Mouse (Mus musculus) intestine, embryonic 16.5 days (tissue): Measurements from ENCODE around the gene Chtop. TPM values are rescaled to one million over a fixed set of nuclear protein-coding genes. Genes with fewer than 3 reads are reported as not detected.
A peak's percentile ranks its signal among the peaks of the same experiment; 100 is the strongest.

Source experiments
- ATAC-seq: fragments of 200-750 bp; cut with Nextera tagmentation; 2 replicates; pipeline ENCODE4 v1.8.0; 2017; ENCODE audit warnings: moderate TSS enrichment, moderate library complexity
- H3K27ac ChIP-seq: fragments of 300-500 bp; sonication (generic); 2 replicates; pipeline ENCODE4 v1.5.1; 2014; ENCODE audit warnings: mild to moderate bottlenecking, low read length
- H3K27me3 ChIP-seq: fragments of 300-500 bp; sonication (generic); replicated peaks from 2 replicates; pipeline ENCODE4 v1.6.1; 2014; ENCODE audit warnings: low read length, control low read depth, mixed read lengths; ENCODE audit not compliant: control insufficient read depth, insufficient read depth
- H3K36me3 ChIP-seq: fragments of 300-500 bp; sonication (generic); 2 replicates; pipeline ENCODE4 v1.6.1; 2014; ENCODE audit warnings: low read length, control low read depth; ENCODE audit not compliant: control insufficient read depth, insufficient read depth
- H3K4me1 ChIP-seq: fragments of 300-500 bp; sonication (generic); 2 replicates; pipeline ENCODE4 v1.6.1; 2014; ENCODE audit warnings: low read length, control low read depth, mixed read lengths; ENCODE audit not compliant: control insufficient read depth, insufficient read depth
- H3K4me2 ChIP-seq: fragments of 300-500 bp; sonication (generic); 2 replicates; pipeline ENCODE4 v1.6.1; 2014; ENCODE audit warnings: low read depth, low read length, control low read depth
- H3K4me3 ChIP-seq: fragments of 300-500 bp; sonication (generic); 2 replicates; pipeline ENCODE4 v1.5.1; 2014; ENCODE audit warnings: mild to moderate bottlenecking, low read length
- H3K9ac ChIP-seq: fragments of 300-500 bp; sonication (generic); 2 replicates; pipeline ENCODE4 v1.6.1; 2014; ENCODE audit warnings: low read depth, low read length
- H3K9me3 ChIP-seq: fragments of 300-500 bp; sonication (generic); 2 replicates; pipeline ENCODE4 v1.6.1; 2016; ENCODE audit warnings: low read length, control low read depth; ENCODE audit not compliant: control insufficient read depth
- WGBS: fragments of 180-500 bp; shearing (Covaris S2); extraction: QIAGEN DNeasy Blood & Tissue Kit; methylation state at CpG from one replicate; pipeline ENCODE4 v1.1.7; 2014; 5-methylcytosine and 5-hydroxymethylcytosine counted together
- polyA plus RNA-seq: library from polyadenylated mRNA; unstranded; fragments of >200 nt; fragmentation: Nextera tagmentation; extraction: Ambion mirVana; gene quantifications from 2 replicates; pipeline ENCODE4 v1.2.1, GENCODE M21; 2015

Chtop gene
- polyA plus RNA-seq, 1 experiment from 2014 or later, result 99.8 TPM

DNA sequence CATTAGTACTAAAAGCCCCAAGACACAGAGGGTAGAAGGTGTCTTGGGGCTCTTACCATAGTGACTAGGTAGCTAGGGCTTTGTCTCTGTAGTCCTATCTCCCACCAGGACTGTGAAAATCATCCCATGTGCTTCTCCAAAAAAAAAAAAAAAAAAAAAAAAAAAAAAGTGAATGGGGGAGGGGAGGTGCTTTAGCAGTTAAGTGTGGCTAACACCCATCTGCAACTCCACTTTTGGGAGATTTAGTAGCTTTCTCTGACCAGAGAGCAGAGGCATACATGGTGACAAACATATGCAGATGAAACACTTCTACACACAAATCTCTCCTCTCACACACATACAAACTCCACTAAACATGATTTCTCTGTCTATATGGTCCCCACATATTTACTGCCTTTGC lies 11.7 kb downstream of the Chtop start:
- Histone ChIP-seq H3K4me1 (peaks cover 7% of the 10 kb centered on the region; the same call in 1 of the 2 replicates), H3K9me3 (no peaks in the 10 kb centered on the region), H3K27ac (no peak overlapping the region), H3K9ac (no peak overlapping the region), H3K27me3 (no peaks in the 10 kb centered on the region), H3K4me2 (no peak overlapping the region), H3K36me3 (peaks cover 19% of the 10 kb centered on the region; the same call in 1 of the 2 replicates), H3K4me3 (no peak overlapping the region)
- no peak for ATAC-seq

DNA sequence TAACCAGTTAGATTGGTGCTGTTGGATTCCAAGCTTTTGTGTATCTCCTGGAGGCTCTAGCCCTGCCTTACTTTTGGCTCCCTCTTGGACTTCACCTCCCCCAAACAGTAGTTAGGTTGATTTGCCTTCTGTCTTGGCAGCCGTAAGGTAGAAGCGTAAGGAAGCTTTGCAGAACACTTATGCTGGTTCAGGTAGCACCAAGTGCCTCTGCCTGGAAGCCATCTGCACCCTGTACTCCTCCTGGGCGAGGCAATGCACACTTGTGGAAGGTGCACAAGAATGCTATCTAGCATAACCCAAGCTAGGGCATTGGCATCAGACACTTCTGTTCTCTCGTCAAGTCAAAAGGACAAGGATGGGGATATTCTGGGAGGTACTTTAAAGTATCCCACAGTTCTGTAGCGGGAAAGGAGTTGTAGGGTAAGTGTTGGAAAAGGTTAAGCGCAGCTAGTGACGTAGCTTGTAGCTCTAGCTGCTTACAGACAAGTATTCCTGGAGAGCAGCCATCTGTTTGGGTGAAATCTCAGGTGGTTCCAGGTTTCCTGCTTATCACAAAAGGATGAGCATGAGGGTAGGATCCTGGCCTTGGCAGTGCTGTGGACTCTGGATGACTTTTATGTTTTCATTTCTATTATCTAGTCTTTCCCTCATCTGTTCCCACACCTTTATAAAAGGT lies 13.3 kb downstream of the Chtop start:
- H3K4me1 ChIP-seq, result peaks cover 7% of the 10 kb centered on the region; the same call in 1 of the 2 replicates
- no peaks in the 10 kb centered on the region for H3K9me3 ChIP-seq
- H3K9ac ChIP-seq, result no peak overlapping the region
- H3K36me3 ChIP-seq, result peaks cover 11% of the 10 kb centered on the region; the same call in 1 of the 2 replicates
- no peaks in the 10 kb centered on the region for H3K27me3 ChIP-seq
- H3K4me2 ChIP-seq, result no peak overlapping the region
- ATAC-seq, result no peak
- H3K27ac ChIP-seq, result no peak overlapping the region
- WGBS, result 90% methylated on average over 7 of the region's 7 CpGs
- no peak overlapping the region for H3K4me3 ChIP-seq

DNA sequence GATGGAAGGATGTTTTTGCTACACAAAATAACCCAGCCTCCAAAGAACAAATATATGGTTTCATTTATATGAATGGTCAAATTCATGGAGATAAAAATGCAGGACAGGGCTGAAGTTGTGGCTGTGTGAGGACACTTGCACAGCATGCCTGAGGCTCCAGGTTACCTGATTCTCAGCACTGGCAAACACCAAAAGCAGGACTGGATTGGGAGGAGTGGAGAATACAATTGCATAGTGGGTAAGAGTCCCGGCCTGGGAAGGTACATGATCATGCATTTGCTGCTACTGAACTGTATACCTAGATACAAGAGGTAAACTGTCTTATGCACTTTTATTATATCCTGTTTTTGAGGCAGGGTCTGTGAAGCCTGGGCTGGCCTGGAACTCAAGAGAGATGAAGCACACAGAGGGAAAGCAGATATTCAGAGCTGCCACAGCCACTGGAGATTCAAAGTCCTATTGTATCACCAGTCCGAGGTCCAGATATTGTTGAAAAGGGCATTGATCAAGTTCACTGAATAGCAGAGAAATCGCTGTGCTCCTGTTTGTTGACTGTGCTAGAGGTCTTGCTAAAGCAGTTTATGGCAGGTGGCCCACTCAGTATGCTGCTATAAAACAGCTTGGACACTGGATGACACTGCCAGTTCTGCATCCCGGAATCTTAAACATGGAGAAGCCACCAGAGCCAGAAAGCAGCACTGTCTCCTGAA lies 15.3 kb downstream of the Chtop start:
- Histone ChIP-seq H3K4me1 (peaks cover 12% of the 10 kb centered on the region; the same call in 1 of the 2 replicates), H3K27ac (peak overlapping the region; percentile 47; the same call in 1 of the 2 replicates), H3K9me3 (no peaks in the 10 kb centered on the region), H3K4me2 (0 out of 2 replicates have a peak overlapping the region, but pooled peaks have one; percentile 3), H3K27me3 (no peaks in the 10 kb centered on the region), H3K4me3 (no peak overlapping the region), H3K9ac (no peak overlapping the region; the same call in 1 of the 2 replicates), H3K36me3 (peaks cover 11% of the 10 kb centered on the region; the same call in 1 of the 2 replicates)
- no peak for ATAC-seq
- 52% methylated on average over 4 of the region's 4 CpGs for WGBS

DNA sequence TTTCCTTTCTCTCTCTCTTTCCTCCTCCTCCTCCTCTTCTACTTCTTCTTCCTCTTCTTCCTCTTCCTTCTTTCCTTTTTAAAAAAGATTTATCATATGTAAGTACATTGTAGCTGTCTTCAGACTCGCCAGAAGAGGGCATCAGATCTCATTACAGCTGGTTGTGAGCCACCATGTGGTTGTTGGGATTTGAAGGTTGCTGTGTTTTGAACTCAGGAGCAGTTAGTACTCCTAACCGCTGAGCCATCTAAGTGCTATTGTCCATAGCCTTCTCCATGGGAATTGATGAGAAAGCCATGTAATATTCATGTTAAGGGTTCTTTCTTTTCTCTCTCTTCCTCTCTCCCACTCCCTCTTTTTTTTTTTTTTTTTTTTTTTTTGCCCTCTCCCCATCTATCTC lies 17.9 kb downstream of the Chtop start:
- no peaks in the 10 kb centered on the region for H3K27me3 ChIP-seq
- no peak overlapping the region for H3K4me2 ChIP-seq
- 40% methylated on average over 2 of the region's 2 CpGs for WGBS
- H3K4me3 ChIP-seq, result no peak overlapping the region
- H3K9me3 ChIP-seq, result no peaks in the 10 kb centered on the region
- no peak overlapping the region for H3K27ac ChIP-seq
- H3K9ac ChIP-seq, result no peak overlapping the region
- peaks cover 12% of the 10 kb centered on the region; the same call in 1 of the 2 replicates for H3K4me1 ChIP-seq
- 0 out of 2 replicates have a peak, but pooled peaks have one; percentile 9 for ATAC-seq
- peaks cover 7% of the 10 kb centered on the region; the same call in 1 of the 2 replicates for H3K36me3 ChIP-seq

DNA sequence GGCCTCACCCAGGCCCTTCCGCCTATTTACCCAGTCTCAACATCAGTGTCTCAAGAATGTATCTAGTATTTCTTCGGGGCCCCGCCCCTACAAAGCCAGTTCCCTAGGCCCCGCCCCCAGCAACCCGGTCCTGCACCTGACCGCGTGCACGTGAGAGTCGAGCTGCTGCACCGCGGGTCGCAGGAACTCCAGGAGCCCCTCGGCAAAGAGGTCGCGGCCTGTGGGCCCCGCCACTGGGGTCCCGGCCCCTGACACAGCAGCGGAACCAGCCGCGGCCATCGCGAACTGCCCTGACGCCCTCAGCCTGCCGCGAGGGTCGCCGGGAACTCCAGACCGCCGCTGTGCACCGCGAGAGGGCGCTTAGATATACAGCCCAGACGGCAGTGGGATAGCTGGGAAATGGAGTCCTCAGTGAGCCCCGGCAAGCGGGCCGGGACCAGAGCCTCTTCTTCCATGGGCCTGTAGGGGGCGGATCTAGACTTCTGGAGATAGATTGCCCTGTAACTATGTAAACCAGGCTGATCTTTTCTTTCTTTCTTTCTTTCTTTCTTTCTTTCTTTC lies 18.5 kb downstream of the Chtop start, which contains the start of gene Snapin:
Gene Snapin (minus strand): TSS at position 338 of the 561 bp plus-strand sequence.
- peak; percentile 98 for ATAC-seq
- Histone ChIP-seq H3K4me3 (peak within 1 kb of the TSS; percentile 86), H3K9me3 (no peaks in the 10 kb centered on the region), H3K4me2 (peak within 1 kb of the TSS; percentile 73), H3K36me3 (peaks cover 8% of the 10 kb centered on the region; the same call in 1 of the 2 replicates), H3K4me1 (peaks cover 12% of the 10 kb centered on the region; the same call in 1 of the 2 replicates), H3K27me3 (no peaks in the 10 kb centered on the region), H3K9ac (peak within 1 kb of the TSS; percentile 89), H3K27ac (peak within 1 kb of the TSS; percentile 82)
- WGBS, result under 1% methylated on average over 37 of the region's 37 CpGs

DNA sequence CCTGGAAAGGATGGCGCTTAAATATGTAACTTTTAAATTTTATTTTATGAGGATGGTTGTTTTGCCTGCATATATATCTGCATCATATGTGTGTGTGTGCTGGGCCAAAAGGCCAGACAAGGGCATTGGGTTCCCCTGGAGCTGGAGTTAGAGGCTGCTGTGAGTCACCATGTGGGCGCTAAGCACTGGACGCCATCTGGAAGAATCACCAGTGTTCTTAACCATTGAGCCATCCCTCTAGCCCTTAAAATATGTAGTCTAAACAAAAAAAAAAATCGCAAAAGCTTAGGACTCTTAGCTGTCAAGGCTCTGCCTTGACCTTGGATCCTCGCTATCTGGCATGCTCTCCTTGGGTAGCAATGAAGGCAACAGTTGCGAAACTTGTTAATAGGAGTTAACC lies 20.7 kb downstream of the Chtop start:
- WGBS, result 77% methylated on average over 6 of the region's 6 CpGs
- H3K36me3 ChIP-seq, result peaks cover 8% of the 10 kb centered on the region

DNA sequence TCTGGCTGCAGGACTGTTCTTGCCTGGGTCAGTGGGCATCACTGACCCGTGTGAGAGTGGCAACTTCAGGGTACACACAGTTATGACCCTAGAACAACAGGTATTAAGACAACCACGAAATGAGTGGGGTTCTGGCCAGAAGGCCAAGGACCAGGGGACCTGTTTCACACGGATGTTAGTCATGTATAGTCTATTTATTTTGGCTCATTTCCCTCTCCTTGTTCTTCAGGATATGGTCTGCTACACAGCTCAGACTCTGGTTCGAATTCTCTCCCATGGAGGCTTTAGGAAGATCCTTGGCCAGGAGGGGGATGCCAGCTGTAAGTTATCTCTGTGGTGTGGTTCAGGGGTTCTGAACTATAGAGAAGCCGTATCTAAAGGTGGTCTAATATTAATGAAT lies 22.3 kb downstream of the Chtop start:
- Histone ChIP-seq H3K27me3 (no peaks in the 10 kb centered on the region), H3K9me3 (no peaks in the 10 kb centered on the region), H3K4me2 (no peak overlapping the region), H3K4me3 (no peak overlapping the region), H3K4me1 (peaks cover 5% of the 10 kb centered on the region; the same call in 1 of the 2 replicates), H3K9ac (no peak overlapping the region), H3K36me3 (peaks cover 8% of the 10 kb centered on the region), H3K27ac (no peak overlapping the region)
- no peak for ATAC-seq
- 75% methylated on average over 5 of the region's 5 CpGs for WGBS

More for the DNA sequence above, 20.7 kb downstream of the Chtop start:
- H3K4me1 ChIP-seq, result peaks cover 5% of the 10 kb centered on the region; the same call in 1 of the 2 replicates
- H3K9ac ChIP-seq, result no peak overlapping the region
- no peak for ATAC-seq
- H3K27ac ChIP-seq, result no peak overlapping the region
- H3K27me3 ChIP-seq, result no peaks in the 10 kb centered on the region
- H3K4me2 ChIP-seq, result no peak overlapping the region
- no peak overlapping the region for H3K4me3 ChIP-seq
- no peaks in the 10 kb centered on the region for H3K9me3 ChIP-seq

DNA sequence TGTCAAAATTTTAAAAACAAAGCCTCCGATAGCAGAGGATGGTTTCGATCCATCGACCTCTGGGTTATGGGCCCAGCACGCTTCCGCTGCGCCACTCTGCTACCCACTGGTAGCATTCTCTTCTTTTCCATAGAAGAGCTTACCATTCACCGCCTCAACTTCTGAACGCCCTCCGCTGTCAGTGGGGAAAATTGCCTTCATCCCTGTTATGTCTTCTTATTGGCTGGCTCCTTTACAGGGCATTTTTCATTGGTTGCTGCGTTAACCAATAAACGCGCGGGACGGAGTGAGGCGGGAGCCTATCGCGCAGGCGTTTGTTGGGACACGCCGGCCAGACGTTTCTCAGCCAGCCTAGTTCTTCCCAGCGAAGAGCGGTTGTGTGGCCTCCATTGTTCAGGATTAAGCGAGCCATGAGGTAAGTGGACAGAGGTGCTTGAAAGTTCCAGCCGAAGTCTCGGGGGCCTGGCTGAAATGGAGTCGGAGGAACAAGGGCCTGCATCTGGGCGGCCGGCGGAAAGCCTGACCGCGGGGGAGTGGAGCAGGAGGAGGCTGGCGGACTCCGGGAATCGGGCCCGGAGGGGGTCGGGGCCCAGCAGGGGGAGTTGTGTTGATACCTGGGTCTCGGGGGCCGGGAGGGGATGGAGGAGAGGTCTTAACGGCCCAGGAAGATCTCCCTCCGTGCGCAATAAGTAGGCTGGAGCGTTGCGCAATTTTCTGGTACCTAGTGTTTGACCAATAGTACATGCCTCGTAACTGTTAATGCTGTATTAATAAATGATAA lies 33.3 kb downstream of the Chtop start, which contains the start of gene Ilf2:
Gene Ilf2 (plus strand): TSS at position 296 of the 781 bp plus-strand sequence.
- Histone ChIP-seq H3K36me3 (peaks cover 7% of the 10 kb centered on the region; the same call in 1 of the 2 replicates), H3K4me1 (peaks cover 4% of the 10 kb centered on the region), H3K4me3 (peak within 1 kb of the TSS; percentile 92), H3K27me3 (no peaks in the 10 kb centered on the region), H3K9ac (peak within 1 kb of the TSS; percentile 96), H3K27ac (peak within 1 kb of the TSS; percentile 93), H3K4me2 (peak within 1 kb of the TSS; percentile 69), H3K9me3 (no peaks in the 10 kb centered on the region)
- WGBS, result 0% methylated on average over 45 of the region's 45 CpGs
- peak; percentile 99 for ATAC-seq
